9 mouse cellular contexts compared by ENCODE assay signal in the genomic region with DNA sequence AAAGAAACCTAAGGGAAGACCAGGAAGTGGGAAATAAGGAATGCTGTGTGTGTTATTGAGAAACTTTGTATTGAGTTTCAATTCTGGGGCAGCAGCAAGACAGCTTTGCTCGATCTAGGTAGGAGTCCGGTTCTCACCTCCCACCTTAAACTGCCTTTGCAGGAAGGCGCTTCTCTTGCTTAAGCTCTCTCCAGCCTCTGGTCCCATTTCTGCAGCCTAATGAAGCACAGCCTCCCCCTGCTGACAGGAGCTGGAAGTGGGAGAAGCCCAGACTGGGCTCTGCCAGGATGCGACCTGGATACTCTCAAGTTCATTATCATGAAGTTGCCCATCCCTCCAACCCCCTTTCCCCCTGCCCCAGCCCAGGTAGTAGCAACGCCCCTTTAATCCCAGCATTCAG. TPM values are rescaled to one million over a fixed set of nuclear protein-coding genes. Genes with fewer than 3 reads are reported as not detected.
DNase-seq lines count a peak whose midpoint lies in the region; ATAC-seq and TF ChIP-seq lines count a peak whose summit lies in the region.
"Had no signal": no experiment of that assay in that cellular context is flagged by ENCODE, and none has a peak within 500 bp of the region (broad histone marks: within the 10 kb centered on the region; RNA-seq: fewer than 3 reads in every experiment).

No protein-coding gene starts in this region.

- TF ChIP-seq EP300 in CH12.LX (IDR thresholded peaks at IDR 0.05; ENCODE audit: low read length), result no peak
- TF ChIP-seq EP300 in stomach, postnatal 0 days (optimal IDR thresholded peaks at IDR 0.05), result no peak

- peak in 1 of 2 experiments; percentile 41; a peak in 2 of 4 replicates for TF ChIP-seq CTCF in CH12.LX (conservative IDR thresholded peaks at IDR 0.05 in 1 of 2, IDR thresholded peaks at IDR 0.05 in 1 of 2; ENCODE audit: low read depth in 2 of 2, low read length in 2 of 2)
- peak; percentile 83 for TF ChIP-seq CTCF in stomach, postnatal 0 days (IDR thresholded peaks at IDR 0.05; ENCODE audit: low read depth)

- no peaks in the 10 kb centered on the region for H3K4me1 ChIP-seq in CH12.LX (ENCODE audit: control insufficient read depth in 1 of 2, insufficient read depth in 2 of 2)
- H3K4me1 ChIP-seq in embryonic facial prominence, embryonic 10.5 days, result peaks cover 21% of the 10 kb centered on the region
- H3K4me1 ChIP-seq in midbrain, embryonic 13.5 days (replicated peaks), result peaks cover 18% of the 10 kb centered on the region
- H3K4me1 ChIP-seq in stomach, postnatal 0 days (replicated peaks; ENCODE audit: control insufficient read depth, insufficient read depth), result no peaks in the 10 kb centered on the region

- in situ Hi-C loops in CH12.LX (cut with MboI; ENCODE audit: low pct_ligation_motif_present, low pct_unique_long_range_greater_than_20kb, low sequenced_read_pairs), result no loop called here

- H3K4me3 ChIP-seq in CH12.LX (replicated peaks in 1 of 3; ENCODE audit: low read depth in 2 of 3, low read length in 2 of 3, poor library complexity in 1 of 3), result no peak overlapping the region
- no peak overlapping the region for H3K4me3 ChIP-seq in embryonic facial prominence, embryonic 10.5 days
- H3K4me3 ChIP-seq in midbrain, embryonic 13.5 days (replicated peaks), result no peak overlapping the region
- H3K4me3 ChIP-seq in stomach, postnatal 0 days (ENCODE audit: low read depth, low read length), result no peak overlapping the region
- H3K4me3 ChIP-seq: lung, embryonic 15.5 days had no signal

- H3K9me3 ChIP-seq in CH12.LX (replicated peaks; ENCODE audit: low read length), result no peaks in the 10 kb centered on the region
- H3K9me3 ChIP-seq in embryonic facial prominence, embryonic 10.5 days, result no peaks in the 10 kb centered on the region
- H3K9me3 ChIP-seq in midbrain, embryonic 13.5 days, result no peaks in the 10 kb centered on the region
- no peaks in the 10 kb centered on the region for H3K9me3 ChIP-seq in stomach, postnatal 0 days (ENCODE audit: control insufficient read depth, low read length)
- H3K9me3 ChIP-seq: lung, embryonic 15.5 days had no signal

- no peaks in the 10 kb centered on the region for H3K79me2 ChIP-seq in CH12.LX (replicated peaks; ENCODE audit: control insufficient read depth, extremely low read depth, insufficient read depth, poor library complexity, severe bottlenecking)

- H3K36me3 ChIP-seq in CH12.LX (replicated peaks in 1 of 2; ENCODE audit: control insufficient read depth in 1 of 2, insufficient read depth in 1 of 2, low read length in 1 of 2), result no peaks in the 10 kb centered on the region
- H3K36me3 ChIP-seq in embryonic facial prominence, embryonic 10.5 days (replicated peaks), result no peaks in the 10 kb centered on the region
- H3K36me3 ChIP-seq in midbrain, embryonic 13.5 days, result no peaks in the 10 kb centered on the region
- H3K36me3 ChIP-seq in stomach, postnatal 0 days (ENCODE audit: control insufficient read depth, insufficient read depth, low read length), result no peaks in the 10 kb centered on the region
- H3K36me3 ChIP-seq: lung, embryonic 15.5 days had no signal

- 11% methylated on average over 5 of the region's 5 CpGs for WGBS in embryonic facial prominence, embryonic 10.5 days
- 13% methylated on average over 5 of the region's 5 CpGs for WGBS in midbrain, embryonic 13.5 days
- 6% methylated on average over 5 of the region's 5 CpGs for WGBS in stomach, postnatal 0 days

- no peak for TF ChIP-seq POLR2A in CH12.LX (IDR thresholded peaks at IDR 0.05; ENCODE audit: low read depth, low read length)

- no peak for DNase-seq in CH12.LX (ENCODE audit: extremely low read depth)
- peak; percentile 50 for DNase-seq in adipocyte (ENCODE audit: low spot score)
- peak; percentile 70 for DNase-seq in embryonic facial prominence, embryonic 10.5 days (ENCODE audit: low spot score)
- DNase-seq in heart, postnatal 14 days, result peak; percentile 54 to 78
- DNase-seq in layer of hippocampus, postnatal 36 days, result peak; percentile 76 to 81
- DNase-seq in stomach, postnatal 0 days (ENCODE audit: low spot score), result peak; percentile 69

- no peak overlapping the region for H3K4me2 ChIP-seq in CH12.LX (ENCODE audit: insufficient read depth, low read depth, poor library complexity, severe bottlenecking)
- no peak overlapping the region for H3K4me2 ChIP-seq in midbrain, embryonic 13.5 days (replicated peaks)
- no peak overlapping the region for H3K4me2 ChIP-seq in stomach, postnatal 0 days (replicated peaks; ENCODE audit: low read depth)
- H3K4me2 ChIP-seq: lung, embryonic 15.5 days had no signal

- peak; percentile 24 for TF ChIP-seq RAD21 in CH12.LX (IDR thresholded peaks at IDR 0.05; ENCODE audit: low read depth, low read length)

- intact Hi-C loops in heart, postnatal 14 days (cut with DNase I), result loop anchor here (1.0 to 10.0 kb wide), 3 partner anchors 71 to 593 kb away; no protein-coding TSS in a partner anchor

- H3K27ac ChIP-seq in CH12.LX (ENCODE audit: insufficient read depth, low read depth), result no peak overlapping the region
- no peak overlapping the region for H3K27ac ChIP-seq in embryonic facial prominence, embryonic 10.5 days (replicated peaks)
- H3K27ac ChIP-seq in midbrain, embryonic 13.5 days, result no peak overlapping the region
- no peak overlapping the region for H3K27ac ChIP-seq in stomach, postnatal 0 days (replicated peaks)
- H3K27ac ChIP-seq: lung, embryonic 15.5 days had no signal

- ATAC-seq in midbrain, embryonic 13.5 days, result peak; percentile 10; the same call in 1 of the 2 replicates
- no peak; the same call in 1 of the 2 replicates for ATAC-seq in stomach, postnatal 0 days (ENCODE audit: low FRiP score, low TSS enrichment)
- no peak for ATAC-seq in erythroid progenitor cell, adult 5-6 weeks (replicated peaks; ENCODE audit: low FRiP score, poor library complexity, severe bottlenecking)

- no peak overlapping the region for H3K9ac ChIP-seq in CH12.LX (ENCODE audit: insufficient read depth, low read depth)
- no peak overlapping the region for H3K9ac ChIP-seq in midbrain, embryonic 13.5 days (replicated peaks)
- H3K9ac ChIP-seq in stomach, postnatal 0 days (ENCODE audit: low read length), result no peak overlapping the region
- H3K9ac ChIP-seq: lung, embryonic 15.5 days had no signal

- peaks cover 84% of the 10 kb centered on the region for H3K27me3 ChIP-seq in CH12.LX (replicated peaks)
- H3K27me3 ChIP-seq in embryonic facial prominence, embryonic 10.5 days (replicated peaks; ENCODE audit: low read depth, poor library complexity, severe bottlenecking), result peaks cover 83% of the 10 kb centered on the region
- peaks cover 74% of the 10 kb centered on the region for H3K27me3 ChIP-seq in midbrain, embryonic 13.5 days
- H3K27me3 ChIP-seq in stomach, postnatal 0 days (ENCODE audit: control insufficient read depth, insufficient read depth, low read length), result peaks cover 23% of the 10 kb centered on the region

- dilution Hi-C loops in CH12.LX (cut with MboI; ENCODE audit: extremely low pct_ligation_motif_present, extremely low pct_unique_long_range_greater_than_20kb, low sequenced_read_pairs), result no loop called here

TF ChIP-seq in CH12.LX, 34 proteins besides CTCF, POLR2A, EP300 and RAD21:
- TF ChIP-seq PAX5 (IDR thresholded peaks at IDR 0.05; ENCODE audit: low read length) (no peak), SMC3 (IDR thresholded peaks at IDR 0.05; ENCODE audit: low read depth, low read length) (0 out of 2 replicates have a peak, but pooled peaks have one; percentile 7), RCOR1 (conservative IDR thresholded peaks at IDR 0.05; ENCODE audit: low read depth, low read length) (no peak)

RNA-seq across cellular contexts. Expression of gene Lingo1, which starts 1.6 kb away (rescaled TPM):
- total RNA-seq in CH12.LX (2012; rRNA removed), result not detected in 2 replicates
- total RNA-seq in CH12.LX (2014; rRNA removed), result not detected in 2 replicates
- not detected in 2 replicates for polyA plus RNA-seq in CH12.LX (2012; ENCODE audit: insufficient read length, low read depth)
- polyA plus RNA-seq in embryonic facial prominence, embryonic 10.5 days (2016; fragmentation: Nextera tagmentation; extraction: Ambion mirVana), result 2.1 and 2.4 TPM in 2 replicates
- total RNA-seq in heart, postnatal 14 days (2021), result 1 to 10 TPM; 1.4 TPM
- 100 to 1,000 TPM; 235 to 257 TPM for total RNA-seq in layer of hippocampus, postnatal 36 days (2021)
- 35.1 and 39.0 TPM in 2 replicates for polyA plus RNA-seq in midbrain, embryonic 13.5 days (2015; fragmentation: Nextera tagmentation; extraction: Ambion mirVana)
- 0.99 and 1.2 TPM in 2 replicates for polyA plus RNA-seq in stomach, postnatal 0 days (2015; fragmentation: Nextera tagmentation; extraction: Ambion mirVana)
- not detected in 2 replicates for total RNA-seq in erythroid progenitor cell, adult 5-6 weeks (2015; ENCODE audit: low replicate concordance)
- not detected in 2 replicates for total RNA-seq in erythroid progenitor cell, adult 5-6 weeks (2017; ENCODE audit: low replicate concordance)

Comparison
In these comparisons a context has a peak if more than half of its experiments do, and no peak if none do; other contexts are left out.
1. RNA of gene Lingo1, which starts 1.6 kb away (total RNA-seq): 235 to 257 TPM in layer of hippocampus, postnatal 36 days; 1.4 TPM in heart, postnatal 14 days, not detected in CH12.LX and not detected in erythroid progenitor cell, adult 5-6 weeks; every median in the first group is over 10 times any median in the second.